Mouse (Mus musculus) heart, adult 2 months (tissue): ENCODE data around the gene Vwa8.

Source experiments
- CTCF ChIP-seq: fragments of 200-600 bp; IDR thresholded peaks from 2 replicates; pipeline ENCODE4 v1.8.1; 2022; ENCODE audit warnings: antibody characterized with exemption, mild to moderate bottlenecking, moderate library complexity
- EP300 ChIP-seq: fragments of 200-500 bp; IDR thresholded peaks from 2 replicates; pipeline ENCODE4 v1.6.1; 2011; ENCODE audit warnings: low read depth, low read length, control low read depth; ENCODE audit not compliant: insufficient read depth
- POLR2A ChIP-seq: fragments of 200-500 bp; IDR thresholded peaks from 2 replicates; pipeline ENCODE4 v1.6.1; 2011; ENCODE audit warnings: mild to moderate bottlenecking, low read depth, low read length, control low read depth; ENCODE audit not compliant: insufficient read depth

- TF ChIP-seq POLR2A, result no peak
- no peak for TF ChIP-seq EP300
- no peak for TF ChIP-seq CTCF
Observed at GRCm38 (mm10) chr14:79198066-79198465, 349.2 kb downstream of the Vwa8 start.
